Mouse (Mus musculus) thymus, adult 2 months (tissue): Measurements from ENCODE around the gene Sowaha. TPM values are rescaled to one million over a fixed set of nuclear protein-coding genes. Genes with fewer than 3 reads are reported as not detected.

Experiments used
- DNase-seq: peaks from one replicate; pipeline ENCODE4 v3.0.0; 2021
- H3K27ac ChIP-seq: fragments of 200-500 bp; 2 replicates; pipeline ENCODE4 v1.5.1; 2012; ENCODE audit warnings: low read length, control low read depth; ENCODE audit not compliant: control insufficient read depth, insufficient read depth
- H3K27me3 ChIP-seq: fragments of 200-500 bp; 2 replicates; pipeline ENCODE4 v1.6.1; 2012; ENCODE audit warnings: mild to moderate bottlenecking, low read length, moderate library complexity, mixed read lengths; ENCODE audit not compliant: control insufficient read depth, insufficient read depth
- H3K36me3 ChIP-seq: fragments of 200-500 bp; 2 replicates; pipeline ENCODE4 v1.6.1; 2012; ENCODE audit warnings: mild to moderate bottlenecking, low read length, moderate library complexity; ENCODE audit not compliant: control insufficient read depth, insufficient read depth
- H3K4me1 ChIP-seq: fragments of 200-500 bp; replicated peaks from 2 replicates; pipeline ENCODE4 v1.6.1; 2012; ENCODE audit warnings: low read length; ENCODE audit not compliant: control insufficient read depth, insufficient read depth
- H3K4me3 ChIP-seq: fragments of 200-500 bp; 2 replicates; pipeline ENCODE4 v1.5.1; 2012; ENCODE audit warnings: mild to moderate bottlenecking, low read length, control low read depth, moderate library complexity; ENCODE audit not compliant: control insufficient read depth, insufficient read depth
- CTCF ChIP-seq: fragments of 200-500 bp; IDR thresholded peaks from 2 replicates; pipeline ENCODE4 v1.5.1; 2012; ENCODE audit warnings: mild to moderate bottlenecking, control low read depth, low read length, moderate library complexity, borderline replicate concordance; ENCODE audit not compliant: control insufficient read depth, poor library complexity, insufficient read depth; ENCODE audit errors: extremely low read depth
- POLR2A ChIP-seq: fragments of 200-500 bp; IDR thresholded peaks from 2 replicates; pipeline ENCODE4 v1.6.1; 2012; ENCODE audit warnings: mild to moderate bottlenecking, low read length, control low read depth, moderate library complexity; ENCODE audit not compliant: control insufficient read depth, poor library complexity, insufficient read depth; ENCODE audit errors: extremely low read depth
- WGBS: fragments of 180-500 bp; shearing (Covaris S2); methylation state at CpG from one replicate; pipeline ENCODE4 v1.1.7; 2018; 5-methylcytosine and 5-hydroxymethylcytosine counted together
- polyA plus RNA-seq: library from polyadenylated mRNA; depleted of rRNA; stranded (reverse); fragments of >200 nt; gene quantifications from 2 replicates; pipeline ENCODE4 v1.2.3, GENCODE M21; 2012; rRNA removed

Gene Sowaha
- polyA plus RNA-seq = 0.18 and 0.23 TPM in 2 replicates

- 4% methylated on average over 40 of the region's 40 CpGs for WGBS
- TF ChIP-seq POLR2A (no peak), CTCF (no peak)
- Histone ChIP-seq H3K27me3 (peaks cover 15% of the 10 kb centered on the region), H3K27ac (no peak within 1 kb of the TSS), H3K4me3 (no peak within 1 kb of the TSS), H3K4me1 (peaks cover 5% of the 10 kb centered on the region), H3K36me3 (no peaks in the 10 kb centered on the region)
- no peak for DNase-seq
Measured at GRCm38 (mm10) chr11:53479783-53480301, at the start of gene Sowaha, which contains the start of gene Gm9945. Sowaha (minus strand) TSS chr11:53480274. Gm9945 (plus strand) TSS chr11:53480166.

- Histone ChIP-seq H3K27me3 (no peaks in the 10 kb centered on the region), H3K4me3 (no peak overlapping the region), H3K4me1 (peaks cover 5% of the 10 kb centered on the region; the same call in 1 of the 2 replicates), H3K27ac (no peak overlapping the region), H3K36me3 (no peaks in the 10 kb centered on the region)
- TF ChIP-seq CTCF (no peak), POLR2A (no peak)
- WGBS = 67% methylated on average over 6 of the region's 6 CpGs
- no peak for DNase-seq
Measured at GRCm38 (mm10) chr11:53529253-53529557, 49.1 kb upstream of the Sowaha start.

- H3K4me3 ChIP-seq = no peak overlapping the region
- no peaks in the 10 kb centered on the region for H3K27me3 ChIP-seq
- H3K36me3 ChIP-seq = no peaks in the 10 kb centered on the region
- H3K4me1 ChIP-seq = peaks cover 5% of the 10 kb centered on the region; the same call in 1 of the 2 replicates
- TF ChIP-seq CTCF (no peak), POLR2A (no peak)
- 50% methylated on average over 9 of the region's 9 CpGs for WGBS
- DNase-seq = no peak
- no peak overlapping the region for H3K27ac ChIP-seq
Measured at GRCm38 (mm10) chr11:53528397-53529252, 48.6 kb upstream of the Sowaha start.

GRCm38 (mm10) chr11:53525461-53525860 lies 45.4 kb upstream of the Sowaha start:
- no peaks in the 10 kb centered on the region for H3K27me3 ChIP-seq
- DNase-seq = no peak
- no peak for TF ChIP-seq CTCF
- TF ChIP-seq POLR2A = no peak
- H3K36me3 ChIP-seq = no peaks in the 10 kb centered on the region
- peaks cover 6% of the 10 kb centered on the region for H3K4me1 ChIP-seq
- H3K4me3 ChIP-seq = no peak overlapping the region
- no peak overlapping the region for H3K27ac ChIP-seq
- WGBS = 88% methylated on average over 4 of the region's 4 CpGs

GRCm38 (mm10) chr11:53524905-53525304 lies 44.8 kb upstream of the Sowaha start:
- TF ChIP-seq CTCF (peak; percentile 56; the same call in 1 of the 2 replicates), POLR2A (no peak)
- DNase-seq = peak; percentile 16
- H3K27ac ChIP-seq = no peak overlapping the region
- no peaks in the 10 kb centered on the region for H3K27me3 ChIP-seq
- no peaks in the 10 kb centered on the region for H3K36me3 ChIP-seq
- H3K4me1 ChIP-seq = peaks cover 12% of the 10 kb centered on the region
- WGBS = 92% methylated on average over 6 of the region's 6 CpGs
- no peak overlapping the region for H3K4me3 ChIP-seq

- H3K4me1 ChIP-seq = peaks cover 21% of the 10 kb centered on the region
- TF ChIP-seq POLR2A = no peak
- no peak for TF ChIP-seq CTCF
- no peak for DNase-seq
- no peaks in the 10 kb centered on the region for H3K36me3 ChIP-seq
- 92% methylated on average over 14 of the region's 14 CpGs for WGBS
- H3K4me3 ChIP-seq = no peak overlapping the region
- H3K27ac ChIP-seq = no peak overlapping the region
- H3K27me3 ChIP-seq = no peaks in the 10 kb centered on the region
Measured at GRCm38 (mm10) chr11:53523545-53524405, 43.7 kb upstream of the Sowaha start.

GRCm38 (mm10) chr11:53522930-53523329 lies 42.9 kb upstream of the Sowaha start:
- TF ChIP-seq POLR2A (no peak), CTCF (no peak)
- no peak overlapping the region for H3K27ac ChIP-seq
- H3K36me3 ChIP-seq = no peaks in the 10 kb centered on the region
- no peak overlapping the region for H3K4me3 ChIP-seq
- H3K27me3 ChIP-seq = no peaks in the 10 kb centered on the region
- WGBS = 86% methylated on average over 9 of the region's 9 CpGs
- H3K4me1 ChIP-seq = peaks cover 16% of the 10 kb centered on the region
- no peak for DNase-seq
